Mouse (Mus musculus) hematopoietic stem cell, adult 5-6 weeks (primary cell): ENCODE measurements at regions not wholly inside any gene's neighbourhood (a gene's known extent, or its start where the extent isn't known, plus 50 kb on each side); places are given as distances from the start of the nearest gene placed in this dataset.

Experiments used
- ATAC-seq, 2 experiments: fragments of 125-278 bp in 1 of 2; replicated peaks in 1 of 2; 2 replicates each; pipeline ENCODE4 v1.8.0; 2016 to 2017; ENCODE audit warnings: inconsistent platforms in 2 of 2, mild to moderate bottlenecking in 2 of 2, moderate number of reproducible peaks in 2 of 2, low read depth in 1 of 2, moderate TSS enrichment in 1 of 2; ENCODE audit not compliant: low FRiP score in 2 of 2, poor library complexity in 2 of 2, severe bottlenecking in 2 of 2, insufficient read depth in 1 of 2, low TSS enrichment in 1 of 2

- ATAC-seq = no peak
Observed at GRCm38 (mm10) chr4:31817574-31818240, 146.2 kb upstream of the Map3k7 start.

DNA sequence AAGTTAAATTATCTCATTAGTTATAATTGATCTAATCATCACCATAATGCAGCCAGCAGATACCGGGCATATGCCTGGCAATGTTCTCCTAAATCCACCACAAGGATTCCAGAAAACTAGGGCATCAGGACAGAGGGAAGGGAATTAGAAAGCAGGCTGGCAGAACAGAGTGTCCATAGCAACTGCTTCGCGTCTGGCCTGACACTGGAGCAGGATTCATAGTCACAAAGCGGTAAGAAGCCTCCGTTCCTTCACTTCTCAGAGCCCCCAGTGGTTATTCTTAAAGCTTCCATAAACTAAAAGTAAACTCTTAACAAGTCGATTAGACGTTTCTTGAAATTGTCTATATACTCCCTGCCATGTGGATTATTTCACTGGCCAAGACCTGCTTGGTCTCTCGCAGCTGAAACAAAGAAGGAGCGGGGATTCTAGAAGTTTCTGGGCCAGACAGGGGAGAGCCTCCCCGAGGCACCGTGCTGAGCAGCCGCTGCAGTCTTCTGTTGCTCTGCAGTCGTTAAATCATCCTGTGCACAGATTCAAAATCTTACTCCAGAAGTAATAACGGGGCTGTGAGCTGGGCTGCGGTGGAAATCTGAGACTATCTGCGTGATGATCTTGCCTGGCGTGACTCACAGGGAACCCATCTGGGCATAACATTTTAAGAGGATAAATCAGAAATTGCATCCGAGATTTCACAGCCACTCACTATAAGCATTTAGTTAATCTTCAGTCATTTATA lies 144.2 kb upstream of the Map3k7 start:
- ATAC-seq = no peak

DNA sequence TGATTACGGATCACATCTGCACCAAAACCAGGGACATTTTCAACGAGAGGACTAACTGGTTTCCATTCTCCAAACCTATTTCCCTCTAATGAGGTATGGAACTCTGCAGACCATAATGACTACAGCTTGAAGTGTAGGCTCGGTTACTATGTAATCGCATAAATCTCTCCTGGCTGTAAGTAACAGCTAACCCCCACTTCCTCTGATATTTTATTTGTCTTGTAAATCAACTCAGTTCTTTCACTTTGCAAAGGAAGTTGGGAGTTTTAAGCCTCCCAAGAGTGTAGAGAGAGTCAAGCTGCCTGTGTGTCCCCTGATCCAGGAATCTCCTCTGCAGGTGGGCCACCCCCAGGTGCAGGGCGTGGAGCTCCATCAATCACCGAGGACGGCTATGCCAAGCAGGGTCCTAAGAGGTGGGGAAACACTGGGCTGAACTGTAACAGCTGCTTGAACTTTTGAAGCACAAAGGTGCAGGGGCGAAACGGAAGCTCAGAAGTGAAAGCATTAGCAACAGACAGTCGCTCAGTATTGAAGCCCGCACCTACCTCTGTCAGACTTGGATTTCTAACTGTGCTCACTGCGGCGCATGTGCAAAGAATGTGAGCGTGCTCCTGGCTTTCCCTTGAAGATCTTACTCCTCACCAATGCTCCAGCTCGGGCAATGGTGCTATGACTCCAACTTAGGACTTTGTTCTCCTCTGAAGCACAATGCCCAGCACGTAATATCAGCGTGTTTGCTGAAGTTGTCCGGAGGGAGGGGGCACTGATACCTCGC lies 140.1 kb upstream of the Map3k7 start:
- peak; percentile 74 to 83 for ATAC-seq

DNA sequence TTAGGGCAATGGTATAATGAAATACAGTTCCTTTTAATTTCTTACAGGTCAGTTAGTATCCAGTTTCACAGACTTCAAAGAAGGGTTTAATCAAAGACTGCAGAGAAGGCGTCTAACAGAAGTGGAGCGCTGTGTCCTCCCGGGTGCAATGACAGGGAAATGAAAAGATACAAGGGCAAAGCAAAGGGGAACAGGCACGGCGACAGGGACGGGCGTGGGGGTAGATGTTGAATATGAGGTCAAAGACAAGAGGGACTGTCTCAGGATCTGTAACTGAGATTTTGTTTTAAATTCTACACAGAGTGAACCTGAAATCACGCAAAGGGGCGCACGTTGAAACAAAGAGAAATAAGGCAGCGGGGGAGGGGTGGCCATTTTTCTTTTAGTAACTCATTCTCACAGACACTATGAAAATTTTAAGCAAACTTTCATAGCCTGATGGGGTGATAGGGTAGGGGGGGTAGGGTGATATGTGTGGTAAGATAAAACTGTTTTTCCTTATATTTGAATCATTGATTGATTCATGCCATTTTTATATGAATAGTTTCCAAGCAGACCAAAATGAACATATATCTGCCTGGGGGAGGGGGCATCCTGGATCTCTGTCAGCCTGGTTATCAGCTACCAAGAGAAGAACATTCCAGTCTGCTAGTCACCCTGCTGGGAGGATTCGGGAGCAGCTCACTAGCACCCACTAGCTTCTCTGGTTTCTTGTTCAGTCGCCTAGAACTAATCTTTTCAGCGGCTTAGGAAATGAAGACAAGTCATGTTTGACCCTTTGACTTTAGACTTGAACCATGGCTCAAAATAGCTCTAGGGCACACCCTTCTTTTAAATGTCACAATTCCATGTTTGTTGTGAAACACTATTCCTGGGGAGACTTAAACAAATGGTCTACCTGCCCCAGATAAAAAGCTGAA lies 139.1 kb upstream of the Map3k7 start:
- peak; percentile 39 to 49; a peak in 2 of 4 replicates for ATAC-seq

DNA sequence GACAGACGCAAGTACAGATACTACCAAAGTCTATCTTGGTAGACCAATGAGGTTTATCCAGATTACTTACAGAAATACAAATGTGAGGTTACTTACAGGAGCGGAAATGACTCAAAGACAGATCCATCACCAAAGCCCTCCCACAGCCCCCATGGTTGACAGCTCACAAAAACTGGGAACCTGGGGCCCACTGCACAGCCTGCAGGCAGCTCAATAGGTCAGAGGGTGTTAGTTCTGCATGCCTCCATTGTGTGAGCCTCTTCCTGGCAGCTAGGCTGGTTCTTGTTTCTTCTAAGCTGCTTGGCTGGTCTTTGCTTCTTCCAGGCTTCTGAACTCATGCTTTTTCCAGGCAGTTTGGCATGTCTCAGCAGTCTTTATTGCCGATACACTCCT lies 138.5 kb upstream of the Map3k7 start:
- no peak for ATAC-seq

- ATAC-seq = no peak
Observed at GRCm38 (mm10) chr4:31826661-31827060, 137.2 kb upstream of the Map3k7 start.

- ATAC-seq = peak; percentile 31 to 47; a peak in 1 of 4 replicates
Observed at GRCm38 (mm10) chr4:31827266-31827665, 136.6 kb upstream of the Map3k7 start.

DNA sequence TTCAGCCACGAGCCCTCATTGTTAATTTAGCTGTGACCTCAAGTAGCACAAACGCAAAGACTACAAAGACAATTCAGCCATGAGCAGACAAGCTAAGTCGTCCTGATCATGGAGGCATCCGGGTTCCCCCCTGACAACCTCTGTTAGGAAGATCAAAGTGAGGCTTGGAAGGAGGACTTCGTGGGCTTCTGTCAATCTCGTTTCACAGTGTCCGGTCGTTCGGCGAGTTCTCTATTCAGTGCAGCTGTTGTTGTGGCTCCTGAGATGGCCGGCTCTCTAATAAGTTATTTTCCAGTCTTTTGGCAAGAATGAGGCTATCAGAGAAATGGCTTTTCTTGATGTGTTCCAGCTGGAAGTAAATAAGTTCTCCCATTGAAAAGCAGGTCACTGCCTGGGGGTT lies 133.7 kb upstream of the Map3k7 start:
- ATAC-seq = no peak

GRCm38 (mm10) chr4:31831469-31831868 lies 132.4 kb upstream of the Map3k7 start:
- no peak for ATAC-seq

DNA sequence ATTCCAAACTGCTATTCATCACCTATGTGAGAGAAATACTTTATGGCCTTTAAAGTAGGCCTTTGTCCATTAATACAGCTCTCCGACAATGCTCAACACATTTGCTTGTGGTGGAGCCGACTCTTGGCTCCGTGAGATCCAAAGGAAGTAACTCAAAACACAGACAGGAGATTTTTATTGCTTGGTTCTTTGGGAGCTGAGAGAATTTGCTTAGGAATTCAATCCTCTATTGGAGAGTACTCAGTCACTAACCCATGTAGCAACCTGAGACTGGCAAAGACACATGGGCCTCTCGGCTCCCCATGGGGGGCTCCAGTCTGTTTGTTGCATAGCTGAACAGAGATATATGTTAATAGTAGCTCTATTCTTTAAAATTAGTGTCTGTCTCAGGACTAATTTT lies 130.1 kb upstream of the Map3k7 start:
- no peak for ATAC-seq

- no peak for ATAC-seq
Observed at GRCm38 (mm10) chr4:31835051-31835450, 128.8 kb upstream of the Map3k7 start.

- ATAC-seq = no peak
Observed at GRCm38 (mm10) chr4:31838592-31838991, 125.3 kb upstream of the Map3k7 start.

GRCm38 (mm10) chr4:31849763-31850162 lies 114.1 kb upstream of the Map3k7 start:
- no peak for ATAC-seq

DNA sequence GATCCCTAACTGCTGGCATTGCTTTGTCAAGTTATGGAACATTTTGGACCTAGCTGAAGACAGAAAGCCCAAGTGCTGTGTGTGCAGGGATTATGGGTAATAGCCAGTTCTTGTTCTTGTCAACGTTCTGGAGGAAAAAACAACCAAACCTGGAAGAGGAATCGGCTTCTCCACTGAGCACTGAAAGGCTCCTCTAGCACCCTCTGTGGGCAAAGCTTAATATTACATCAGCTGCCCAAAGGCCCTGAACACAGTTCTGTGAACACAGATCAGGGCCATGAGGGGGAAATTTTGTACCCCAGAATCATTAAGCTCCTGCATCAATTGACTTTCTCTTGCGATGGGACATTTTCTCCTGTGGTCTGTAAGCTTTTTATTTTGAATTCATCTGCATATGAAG lies 112.9 kb upstream of the Map3k7 start:
- ATAC-seq = peak; percentile 45 to 69; a peak in 3 of 4 replicates

GRCm38 (mm10) chr4:31853851-31854250 lies 110.0 kb upstream of the Map3k7 start:
- no peak for ATAC-seq

- ATAC-seq = no peak
Observed at GRCm38 (mm10) chr4:31860389-31860788, 103.5 kb upstream of the Map3k7 start.

GRCm38 (mm10) chr4:31861172-31861571 lies 102.7 kb upstream of the Map3k7 start:
- no peak for ATAC-seq
